Comparison of ENCODE assay signal across 8 mouse cellular contexts in the genomic region with DNA sequence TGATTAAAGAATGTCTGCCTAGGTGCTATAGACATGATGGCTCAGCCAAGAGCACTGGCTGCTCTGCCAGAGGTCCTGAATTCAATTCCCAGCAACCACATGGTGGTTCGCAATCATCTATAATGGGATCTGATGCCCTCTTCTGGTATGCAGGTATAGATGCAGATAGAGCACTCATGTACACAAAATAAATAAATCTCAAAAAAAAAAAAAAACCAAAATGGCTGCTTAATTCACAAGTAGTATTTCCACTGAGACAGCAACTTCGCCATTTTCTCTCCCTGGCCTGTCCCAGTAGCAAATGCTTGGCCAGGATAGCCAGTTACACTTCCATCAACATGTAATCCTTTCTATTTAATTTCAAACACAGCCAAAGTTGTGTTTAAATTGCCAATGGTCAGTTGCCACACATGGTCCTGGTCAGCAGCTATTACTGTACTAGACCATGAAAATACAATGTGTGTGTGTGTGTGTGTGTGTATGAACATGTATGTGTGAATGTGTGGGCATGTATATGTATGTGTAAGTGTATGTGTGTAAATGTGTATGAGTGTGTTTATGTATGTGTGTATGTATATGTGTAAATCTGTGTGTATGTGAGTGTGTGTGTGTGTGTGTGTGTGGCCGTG. TPM values are rescaled to one million over a fixed set of nuclear protein-coding genes. Genes with fewer than 3 reads are reported as not detected.
A peak's percentile ranks its signal among the peaks of the same experiment; 100 is the strongest.
DNase-seq lines count a peak whose midpoint lies in the region; ATAC-seq and TF ChIP-seq lines count a peak whose summit lies in the region.

No protein-coding gene starts in this region.

- no peaks in the 10 kb centered on the region for H3K4me1 ChIP-seq in lung, adult 2 months (ENCODE audit: control insufficient read depth, insufficient read depth, low read length)
- H3K4me1 ChIP-seq in embryonic facial prominence, embryonic 11.5 days (ENCODE audit: control insufficient read depth, insufficient read depth, low read length): no peaks in the 10 kb centered on the region
- H3K4me1 ChIP-seq in limb, embryonic 11.5 days (ENCODE audit: control insufficient read depth, insufficient read depth, low read length): peaks cover 3% of the 10 kb centered on the region; the same call in 1 of the 2 replicates
- peaks cover 9% of the 10 kb centered on the region for H3K4me1 ChIP-seq in neural tube, embryonic 15.5 days

- peak overlapping the region; percentile 69 for H3K4me2 ChIP-seq in embryonic facial prominence, embryonic 11.5 days (ENCODE audit: low read depth, low read length)
- H3K4me2 ChIP-seq in limb, embryonic 11.5 days (ENCODE audit: low read depth, severe bottlenecking): peak overlapping the region; percentile 55
- H3K4me2 ChIP-seq in neural tube, embryonic 15.5 days: peak overlapping the region; percentile 84

- WGBS in lung, adult 2 months: 76% methylated on average over 3 of the region's 3 CpGs
- WGBS in embryonic facial prominence, embryonic 11.5 days: 79% methylated on average over 3 of the region's 3 CpGs
- WGBS in limb, embryonic 11.5 days: 82% methylated on average over 3 of the region's 3 CpGs
- WGBS in neural tube, embryonic 15.5 days: 76% methylated on average over 3 of the region's 3 CpGs

- no peaks in the 10 kb centered on the region for H3K9me3 ChIP-seq in embryonic facial prominence, embryonic 11.5 days (replicated peaks; ENCODE audit: control insufficient read depth, low read length)
- no peaks in the 10 kb centered on the region for H3K9me3 ChIP-seq in limb, embryonic 11.5 days (ENCODE audit: control insufficient read depth, low read length)
- no peaks in the 10 kb centered on the region for H3K9me3 ChIP-seq in neural tube, embryonic 15.5 days (replicated peaks)

- TF ChIP-seq POLR2A in lung, adult 2 months (IDR thresholded peaks at IDR 0.05; ENCODE audit: borderline replicate concordance, extremely low read depth, low read depth, low read length): no peak

- H3K4me3 ChIP-seq in lung, adult 2 months (replicated peaks; ENCODE audit: extremely low read depth, low read depth, low read length): peak overlapping the region; percentile 21
- peak overlapping the region; percentile 60 for H3K4me3 ChIP-seq in embryonic facial prominence, embryonic 11.5 days (ENCODE audit: low read depth, low read length)
- peak overlapping the region; percentile 69 for H3K4me3 ChIP-seq in limb, embryonic 11.5 days (ENCODE audit: low read depth, low read length)
- peak overlapping the region; percentile 74 for H3K4me3 ChIP-seq in neural tube, embryonic 15.5 days (replicated peaks)

- H3K36me3 ChIP-seq in embryonic facial prominence, embryonic 11.5 days (replicated peaks; ENCODE audit: control insufficient read depth, insufficient read depth, low read depth, low read length): no peaks in the 10 kb centered on the region
- no peaks in the 10 kb centered on the region for H3K36me3 ChIP-seq in limb, embryonic 11.5 days (ENCODE audit: control insufficient read depth, insufficient read depth, low read length)
- H3K36me3 ChIP-seq in neural tube, embryonic 15.5 days: no peaks in the 10 kb centered on the region

- H3K9ac ChIP-seq in embryonic facial prominence, embryonic 11.5 days (replicated peaks; ENCODE audit: low read length): peak overlapping the region; percentile 52
- no peak overlapping the region; the same call in 1 of the 2 replicates for H3K9ac ChIP-seq in limb, embryonic 11.5 days (ENCODE audit: low read length)
- peak overlapping the region; percentile 65 for H3K9ac ChIP-seq in neural tube, embryonic 15.5 days (replicated peaks)

- no peak for DNase-seq in lung, adult 2 months
- DNase-seq in lung, postnatal 25 days (ENCODE audit: low spot score): no peak
- no peak for DNase-seq in embryonic facial prominence, embryonic 11.5 days (ENCODE audit: low spot score)
- no peak for DNase-seq in limb, embryonic 11.5 days (ENCODE audit: low spot score)
- no peak for DNase-seq in retina, postnatal 1 day
- no peak for DNase-seq in embryo, embryonic 10 days (ENCODE audit: low spot score)
- DNase-seq in kidney, postnatal 14 days: no peak

- no peak for TF ChIP-seq CTCF in lung, adult 2 months (IDR thresholded peaks at IDR 0.05; ENCODE audit: insufficient read depth, low read length)

- no peak overlapping the region for H3K27ac ChIP-seq in embryonic facial prominence, embryonic 11.5 days (replicated peaks; ENCODE audit: low read depth, low read length)
- H3K27ac ChIP-seq in limb, embryonic 11.5 days (replicated peaks; ENCODE audit: low read depth, low read length): no peak overlapping the region
- no peak overlapping the region for H3K27ac ChIP-seq in neural tube, embryonic 15.5 days (replicated peaks)

- ATAC-seq in embryonic facial prominence, embryonic 11.5 days (replicated peaks; ENCODE audit: insufficient number of reproducible peaks, low FRiP score, low TSS enrichment, low read depth): no peak; the same call in 1 of the 2 replicates
- ATAC-seq in limb, embryonic 11.5 days (ENCODE audit: insufficient number of reproducible peaks, low FRiP score, low TSS enrichment, low read depth): no peak
- no peak for ATAC-seq in neural tube, embryonic 15.5 days (ENCODE audit: low FRiP score)

- no peaks in the 10 kb centered on the region for H3K27me3 ChIP-seq in embryonic facial prominence, embryonic 11.5 days (ENCODE audit: control insufficient read depth, insufficient read depth, low read length)
- H3K27me3 ChIP-seq in limb, embryonic 11.5 days (ENCODE audit: control insufficient read depth, insufficient read depth, low read length): no peaks in the 10 kb centered on the region
- H3K27me3 ChIP-seq in neural tube, embryonic 15.5 days (replicated peaks): no peaks in the 10 kb centered on the region

RNA-seq across cellular contexts. Expression of gene Helb, which starts 1.0 kb away (rescaled TPM):
- 4.6 and 5.8 TPM in 2 replicates for polyA plus RNA-seq in lung, adult 2 months (2012; rRNA removed)
- 4.7 and 5.5 TPM in 2 replicates for polyA plus RNA-seq in embryonic facial prominence, embryonic 11.5 days (2014; fragmentation: Nextera tagmentation; extraction: Ambion mirVana)
- 5.5 and 6.2 TPM in 2 replicates for polyA plus RNA-seq in limb, embryonic 11.5 days (2014; fragmentation: Nextera tagmentation; extraction: Ambion mirVana)
- polyA plus RNA-seq in neural tube, embryonic 15.5 days (2015; fragmentation: Nextera tagmentation; extraction: Ambion mirVana): 2.6 and 3.5 TPM in 2 replicates

Comparison
In these comparisons a context has a peak if more than half of its experiments do, and no peak if none do; other contexts are left out.
1. H3K4me3 ChIP-seq: peak in every context shown above with its lines; median percentile 74 in neural tube, embryonic 15.5 days; 69 in limb, embryonic 11.5 days; 60 in embryonic facial prominence, embryonic 11.5 days; 21 in lung, adult 2 months.